Mouse (Mus musculus) myocyte (in vitro differentiated cells): Measurements from ENCODE around the gene Myo5a. TPM values are rescaled to one million over a fixed set of nuclear protein-coding genes. Genes with fewer than 3 reads are reported as not detected.

Source experiments
- H3K27me3 ChIP-seq: one replicate; pipeline ENCODE4 v1.6.1; 2011; ENCODE audit not compliant: control insufficient read depth, insufficient read depth, insufficient read length
- H3K36me3 ChIP-seq: one replicate; pipeline ENCODE4 v1.6.1; 2011; ENCODE audit not compliant: control insufficient read depth, insufficient read depth
- H3K4me2 ChIP-seq: one replicate; pipeline ENCODE4 v1.6.1; 2011; ENCODE audit warnings: low read depth, control low read depth
- H3K4me3 ChIP-seq: one replicate; pipeline ENCODE4 v1.5.1; 2011; ENCODE audit warnings: mild to moderate bottlenecking, control low read depth, moderate library complexity
- H3K79me2 ChIP-seq: one replicate; pipeline ENCODE4 v1.6.1; 2011; ENCODE audit not compliant: control insufficient read depth, insufficient read depth
- H3ac ChIP-seq: one replicate; pipeline ENCODE4 v1.6.1; 2011; ENCODE audit not compliant: control insufficient read depth, insufficient read length
- CEBPB ChIP-seq: IDR thresholded peaks from 2 replicates; pipeline ENCODE4 v1.6.1; 2011; ENCODE audit warnings: mild to moderate bottlenecking, moderate library complexity; ENCODE audit not compliant: poor library complexity, insufficient read depth, severe bottlenecking
- E2F4 ChIP-seq: IDR thresholded peaks from one replicate; pipeline ENCODE4 v1.6.1; 2011; ENCODE audit warnings: mild to moderate bottlenecking, control low read depth, moderate library complexity; ENCODE audit not compliant: insufficient read depth
- MAX ChIP-seq: IDR thresholded peaks from one replicate; pipeline ENCODE4 v1.6.1; 2011; ENCODE audit warnings: low read depth, mild to moderate bottlenecking, control low read depth
- MYOD1 ChIP-seq, 3 experiments: IDR thresholded peaks; one replicate each; pipeline ENCODE4 v1.6.1; 2011; ENCODE audit warnings: control low read depth in 2 of 3, low read depth in 2 of 3, mild to moderate bottlenecking in 2 of 3, moderate library complexity in 1 of 3; ENCODE audit not compliant: insufficient read length in 2 of 3, control insufficient read depth in 1 of 3
- MYOG ChIP-seq, 3 experiments: IDR thresholded peaks; one replicate each; pipeline ENCODE4 v1.6.1; 2011; ENCODE audit warnings: control low read depth in 2 of 3, low read depth in 2 of 3, mild to moderate bottlenecking in 2 of 3; ENCODE audit not compliant: insufficient read length in 2 of 3, control insufficient read depth in 1 of 3, insufficient read depth in 1 of 3
- POLR2A ChIP-seq: IDR thresholded peaks from one replicate; pipeline ENCODE4 v1.6.1; 2011; ENCODE audit warnings: low read depth, mild to moderate bottlenecking, control low read depth, moderate library complexity; ENCODE audit not compliant: insufficient read length
- POLR2AphosphoS2 ChIP-seq: IDR thresholded peaks from one replicate; pipeline ENCODE4 v1.6.1; 2011; ENCODE audit warnings: low read depth, control low read depth; ENCODE audit not compliant: insufficient read length
- REST ChIP-seq: IDR thresholded peaks from one replicate; pipeline ENCODE4 v1.6.1; 2011; ENCODE audit warnings: mild to moderate bottlenecking, control low read depth, moderate library complexity; ENCODE audit not compliant: insufficient read depth, insufficient read length
- SRF ChIP-seq: IDR thresholded peaks from one replicate; pipeline ENCODE4 v1.6.1; 2011; ENCODE audit warnings: low read depth; ENCODE audit not compliant: control insufficient read depth, insufficient read length
- TCF12 ChIP-seq: IDR thresholded peaks from one replicate; pipeline ENCODE4 v1.6.1; 2011; ENCODE audit warnings: mild to moderate bottlenecking, control low read depth; ENCODE audit not compliant: poor library complexity, insufficient read depth, severe bottlenecking
- TCF3 ChIP-seq: IDR thresholded peaks from one replicate; pipeline ENCODE4 v1.6.1; 2011; ENCODE audit warnings: low read depth, control low read depth; ENCODE audit not compliant: insufficient read length
- USF1 ChIP-seq: IDR thresholded peaks from one replicate; pipeline ENCODE4 v1.6.1; 2011; ENCODE audit warnings: low read depth, mild to moderate bottlenecking, control low read depth, moderate library complexity
- polyA plus RNA-seq: library from polyadenylated mRNA; unstranded; fragments of >200 nt; fragmentation: generic; extraction: Trizol; gene quantifications from one replicate; pipeline ENCODE4 v1.2.1, GENCODE M21; 2012; ENCODE audit warnings: missing spikeins

Gene Myo5a
- polyA plus RNA-seq, 1 experiment: 15.4 TPM

GRCm38 (mm10) chr9:75253766-75254165 is 183.0 kb downstream of the Myo5a start:
- Histone ChIP-seq H3K4me2 (peak overlapping the region; percentile 60), H3K36me3 (no peaks in the 10 kb centered on the region), H3K4me3 (no peak overlapping the region), H3K79me2 (no peaks in the 10 kb centered on the region), H3ac (no peak overlapping the region), H3K27me3 (no peaks in the 10 kb centered on the region)
- no peak for TF ChIP-seq CEBPB
- peak; percentile 71 for TF ChIP-seq TCF12
- no peak for TF ChIP-seq POLR2AphosphoS2
- TF ChIP-seq POLR2A: no peak
- no peak for TF ChIP-seq REST
- no peak for TF ChIP-seq USF1
- no peak for TF ChIP-seq E2F4
- TF ChIP-seq MAX: no peak
- peak; percentile 32 for TF ChIP-seq TCF3
- peak in 2 of 3 experiments; percentile 49 to 67 for TF ChIP-seq MYOG (IDR thresholded peaks at IDR 0.05; ENCODE audit: control insufficient read depth in 1 of 3, insufficient read depth in 1 of 3, insufficient read length in 2 of 3, low read depth in 2 of 3)
- no peak for TF ChIP-seq SRF
- peak; percentile 64 to 85 (median 69) for TF ChIP-seq MYOD1 (IDR thresholded peaks at IDR 0.05; ENCODE audit: control insufficient read depth in 1 of 3, insufficient read length in 2 of 3, low read depth in 2 of 3)

GRCm38 (mm10) chr9:75254196-75254955 is 183.6 kb downstream of the Myo5a start:
- Histone ChIP-seq H3K36me3 (no peaks in the 10 kb centered on the region), H3K4me2 (peak overlapping the region; percentile 60), H3K79me2 (no peaks in the 10 kb centered on the region), H3K4me3 (no peak overlapping the region), H3K27me3 (no peaks in the 10 kb centered on the region), H3ac (no peak overlapping the region)
- TF ChIP-seq TCF3 (no peak), E2F4 (no peak), POLR2AphosphoS2 (no peak), MYOG (IDR thresholded peaks at IDR 0.05; ENCODE audit: control insufficient read depth in 1 of 3, insufficient read depth in 1 of 3, insufficient read length in 2 of 3, low read depth in 2 of 3) (peak; percentile 30 to 84 (median 84)), CEBPB (no peak), MYOD1 (IDR thresholded peaks at IDR 0.05; ENCODE audit: control insufficient read depth in 1 of 3, insufficient read length in 2 of 3, low read depth in 2 of 3) (peak in 2 of 3 experiments; percentile 71 to 87), POLR2A (no peak), MAX (no peak), REST (no peak)

GRCm38 (mm10) chr9:75255820-75256545 is 185.2 kb downstream of the Myo5a start:
- no peaks in the 10 kb centered on the region for H3K79me2 ChIP-seq
- H3K4me3 ChIP-seq: no peak overlapping the region
- no peaks in the 10 kb centered on the region for H3K36me3 ChIP-seq
- no peak overlapping the region for H3ac ChIP-seq
- no peaks in the 10 kb centered on the region for H3K27me3 ChIP-seq
- H3K4me2 ChIP-seq: no peak overlapping the region
- TF ChIP-seq REST: no peak
- no peak for TF ChIP-seq E2F4
- TF ChIP-seq POLR2AphosphoS2: no peak
- no peak for TF ChIP-seq CEBPB
- TF ChIP-seq USF1: no peak
- TF ChIP-seq TCF12: no peak
- no peak for TF ChIP-seq TCF3
- TF ChIP-seq MYOG (IDR thresholded peaks at IDR 0.05; ENCODE audit: control insufficient read depth in 1 of 3, insufficient read depth in 1 of 3, insufficient read length in 2 of 3, low read depth in 2 of 3): no peak
- no peak for TF ChIP-seq POLR2A
- TF ChIP-seq MYOD1 (IDR thresholded peaks at IDR 0.05; ENCODE audit: control insufficient read depth in 1 of 3, insufficient read length in 2 of 3, low read depth in 2 of 3): no peak
- no peak for TF ChIP-seq SRF
- TF ChIP-seq MAX: no peak

GRCm38 (mm10) chr9:75258792-75259191 is 188.0 kb downstream of the Myo5a start:
- H3ac ChIP-seq: no peak overlapping the region
- no peaks in the 10 kb centered on the region for H3K79me2 ChIP-seq
- H3K36me3 ChIP-seq: no peaks in the 10 kb centered on the region
- H3K4me3 ChIP-seq: no peak overlapping the region
- no peak overlapping the region for H3K4me2 ChIP-seq
- TF ChIP-seq E2F4 (no peak), MYOD1 (IDR thresholded peaks at IDR 0.05; ENCODE audit: control insufficient read depth in 1 of 3, insufficient read length in 2 of 3, low read depth in 2 of 3) (no peak), TCF3 (no peak), MAX (no peak)
- H3K27me3 ChIP-seq: no peaks in the 10 kb centered on the region

GRCm38 (mm10) chr9:75259656-75260055 is 188.8 kb downstream of the Myo5a start:
- Histone ChIP-seq H3ac (no peak overlapping the region), H3K4me3 (no peak overlapping the region), H3K27me3 (no peaks in the 10 kb centered on the region), H3K36me3 (no peaks in the 10 kb centered on the region), H3K4me2 (no peak overlapping the region), H3K79me2 (no peaks in the 10 kb centered on the region)
- TF ChIP-seq CEBPB (no peak), REST (no peak), TCF3 (no peak), POLR2AphosphoS2 (no peak), SRF (no peak), MAX (no peak), E2F4 (no peak), MYOD1 (IDR thresholded peaks at IDR 0.05; ENCODE audit: control insufficient read depth in 1 of 3, insufficient read length in 2 of 3, low read depth in 2 of 3) (no peak), POLR2A (no peak), MYOG (IDR thresholded peaks at IDR 0.05; ENCODE audit: control insufficient read depth in 1 of 3, insufficient read depth in 1 of 3, insufficient read length in 2 of 3, low read depth in 2 of 3) (no peak), USF1 (no peak), TCF12 (no peak)
